Mouse (Mus musculus): ENCODE measurements around the gene Npas4. TPM values are rescaled to one million over a fixed set of nuclear protein-coding genes. Genes with fewer than 3 reads are reported as not detected.
A peak's percentile ranks its signal among the peaks of the same experiment; 100 is the strongest.
"Not testable (repeated sequence)": the region's sequence is repeated elsewhere in the genome, so short reads cannot be mapped to it uniquely, and the experiment has no call there.

Npas4 gene
- polyA plus RNA-seq, 1 experiment, result not detected

- Histone ChIP-seq H3K27ac (replicated peaks; ENCODE audit: low read depth, low read length) (no peak overlapping the region), H3K4me1 (ENCODE audit: control insufficient read depth, insufficient read depth, insufficient read length, low read length) (no peaks in the 10 kb centered on the region), H3K4me3 (ENCODE audit: insufficient read depth, low read depth, low read length) (no peak overlapping the region)
These were observed 23.0 kb upstream of the Npas4 start for GRCm38 (mm10) chr19:5013138-5013537.

- no peaks in the 10 kb centered on the region for H3K4me1 ChIP-seq (ENCODE audit: control insufficient read depth, insufficient read depth, insufficient read length, low read length)
- no peak overlapping the region for H3K4me3 ChIP-seq (ENCODE audit: insufficient read depth, low read depth, low read length)
- H3K27ac ChIP-seq (replicated peaks; ENCODE audit: low read depth, low read length), result no peak overlapping the region
These were observed 14.8 kb upstream of the Npas4 start for GRCm38 (mm10) chr19:5004925-5005324.

GRCm38 (mm10) chr19:5003644-5004043 is 13.5 kb upstream of the Npas4 start:
- not testable (repeated sequence) for H3K27ac ChIP-seq (replicated peaks; ENCODE audit: low read depth, low read length); H3K4me3 ChIP-seq (ENCODE audit: insufficient read depth, low read depth, low read length); H3K4me1 ChIP-seq (ENCODE audit: control insufficient read depth, insufficient read depth, insufficient read length, low read length)

DNA sequence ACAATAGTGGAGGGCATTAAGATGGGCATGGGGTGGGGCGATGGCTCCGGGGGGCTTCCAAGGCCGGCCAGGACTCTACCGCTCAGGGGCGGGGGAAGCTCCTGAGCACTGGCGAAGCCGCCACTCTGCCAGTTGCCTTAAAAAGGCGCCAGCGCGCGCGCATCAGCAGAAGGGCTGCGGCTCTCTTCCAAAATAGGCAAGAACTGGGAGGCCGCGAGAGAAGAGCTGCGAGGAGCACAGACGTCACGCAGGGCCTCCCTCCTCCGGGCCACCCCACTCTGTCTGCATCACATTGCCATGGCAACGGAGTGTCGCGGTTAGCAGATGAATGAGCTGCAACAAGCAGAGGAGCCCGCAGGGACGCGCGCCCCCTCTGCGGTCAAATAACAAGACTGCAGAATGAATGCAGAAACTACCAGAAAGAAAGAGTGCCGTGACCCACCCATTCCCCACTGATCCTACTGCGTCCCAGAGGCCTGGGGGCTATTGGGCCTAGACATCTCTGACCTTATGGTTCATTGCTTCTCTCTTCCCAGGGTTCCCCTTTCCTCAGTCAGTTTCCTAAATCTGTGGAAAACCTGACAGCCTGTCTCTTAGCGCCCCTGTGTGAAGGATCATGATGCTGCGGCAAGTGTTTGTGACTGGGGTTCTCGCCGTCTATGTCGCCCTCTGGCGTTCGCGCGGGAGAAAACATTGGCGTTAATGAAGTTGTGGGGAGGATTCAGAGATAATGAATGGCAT is 11.7 kb upstream of the Npas4 start:
- no peak overlapping the region for H3K4me3 ChIP-seq (ENCODE audit: insufficient read depth, low read depth, low read length)
- no peak overlapping the region for H3K27ac ChIP-seq (replicated peaks; ENCODE audit: low read depth, low read length)
- no peaks in the 10 kb centered on the region for H3K4me1 ChIP-seq (ENCODE audit: control insufficient read depth, insufficient read depth, insufficient read length, low read length)

GRCm38 (mm10) chr19:4999445-5000140 is 9.5 kb upstream of the Npas4 start:
- Histone ChIP-seq H3K4me1 (ENCODE audit: control insufficient read depth, insufficient read depth, insufficient read length, low read length) (no peaks in the 10 kb centered on the region), H3K27ac (replicated peaks; ENCODE audit: low read depth, low read length) (no peak overlapping the region), H3K4me3 (ENCODE audit: insufficient read depth, low read depth, low read length) (no peak overlapping the region)

- Histone ChIP-seq H3K27ac (replicated peaks; ENCODE audit: low read depth, low read length) (no peak overlapping the region), H3K4me1 (ENCODE audit: control insufficient read depth, insufficient read depth, insufficient read length, low read length) (0 out of 2 replicates have a peak, but pooled peaks cover 3% of the 10 kb centered on the region), H3K4me3 (ENCODE audit: insufficient read depth, low read depth, low read length) (no peak overlapping the region)
These were observed 3.9 kb upstream of the Npas4 start for GRCm38 (mm10) chr19:4994043-4994442.

DNA sequence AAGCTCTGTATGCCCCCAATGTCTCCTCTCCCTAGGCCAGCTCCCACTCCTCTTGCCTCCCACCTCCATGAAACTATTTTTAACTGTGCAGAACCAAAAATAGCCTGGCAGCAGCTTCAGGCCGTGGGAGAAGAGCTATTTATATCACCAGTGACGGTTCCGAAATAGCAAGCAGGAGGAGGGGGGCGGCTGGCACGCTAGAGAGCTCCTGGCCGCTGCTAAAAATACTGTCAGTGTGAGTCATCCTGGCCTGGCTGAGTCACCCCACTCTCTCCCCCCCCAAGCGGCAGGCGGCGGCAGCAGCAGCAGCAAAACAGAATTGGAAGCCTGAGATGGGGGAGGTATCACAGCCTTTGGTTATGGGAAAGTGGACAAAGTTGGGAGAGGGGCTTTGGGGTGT is 2.8 kb upstream of the Npas4 start:
- no peak overlapping the region for H3K27ac ChIP-seq (replicated peaks; ENCODE audit: low read depth, low read length)
- H3K4me3 ChIP-seq (ENCODE audit: insufficient read depth, low read depth, low read length), result no peak overlapping the region
- 0 out of 2 replicates have a peak, but pooled peaks cover 3% of the 10 kb centered on the region for H3K4me1 ChIP-seq (ENCODE audit: control insufficient read depth, insufficient read depth, insufficient read length, low read length)

DNA sequence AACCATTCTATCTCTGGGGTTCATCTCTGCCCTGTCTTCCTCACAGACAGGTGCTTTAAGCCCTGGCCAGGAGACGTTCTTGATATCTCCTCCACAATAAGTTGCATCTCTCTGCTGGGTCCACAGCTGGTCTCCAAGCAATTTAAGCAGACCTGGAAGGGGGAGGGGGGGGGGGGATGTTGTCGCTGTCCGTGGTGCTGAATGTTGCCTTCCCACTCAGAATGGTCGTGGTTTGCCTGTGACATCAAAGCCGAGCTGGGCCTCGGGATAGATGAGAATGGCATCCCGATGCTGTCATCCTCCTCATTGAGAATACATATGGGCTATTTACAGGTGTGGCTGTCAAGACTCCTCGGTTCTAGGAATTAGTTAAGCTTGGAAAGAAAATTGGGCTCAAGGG is 2.3 kb upstream of the Npas4 start:
- no peak overlapping the region for H3K27ac ChIP-seq (replicated peaks; ENCODE audit: low read depth, low read length)
- H3K4me1 ChIP-seq (ENCODE audit: control insufficient read depth, insufficient read depth, insufficient read length, low read length), result 0 out of 2 replicates have a peak, but pooled peaks cover 3% of the 10 kb centered on the region
- no peak overlapping the region for H3K4me3 ChIP-seq (ENCODE audit: insufficient read depth, low read depth, low read length)

DNA sequence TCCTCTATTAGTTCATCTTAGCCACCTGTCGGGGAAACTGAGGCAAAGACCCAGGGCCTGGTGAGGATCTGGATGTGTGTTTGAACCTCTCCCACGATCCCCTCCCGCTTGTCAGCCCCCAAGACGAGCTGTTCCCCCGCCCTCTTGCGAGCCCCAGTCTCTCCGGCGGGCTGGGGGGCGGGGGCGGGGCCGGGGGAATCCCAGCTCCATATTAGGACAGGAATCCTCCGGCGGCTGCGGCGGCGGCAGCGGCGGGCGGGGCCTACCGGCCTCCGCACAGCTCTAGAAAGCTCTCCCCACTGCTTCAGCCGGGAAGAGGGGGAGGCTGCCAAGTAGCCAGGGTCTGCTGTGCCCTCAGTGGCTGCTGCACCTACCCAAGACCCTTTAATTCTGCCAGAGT is 600 bp upstream of the Npas4 start:
- Histone ChIP-seq H3K4me3 (ENCODE audit: insufficient read depth, low read depth, low read length) (no peak overlapping the region), H3K27ac (replicated peaks; ENCODE audit: low read depth, low read length) (no peak overlapping the region), H3K4me1 (ENCODE audit: control insufficient read depth, insufficient read depth, insufficient read length, low read length) (0 out of 2 replicates have a peak, but pooled peaks cover 3% of the 10 kb centered on the region)

DNA sequence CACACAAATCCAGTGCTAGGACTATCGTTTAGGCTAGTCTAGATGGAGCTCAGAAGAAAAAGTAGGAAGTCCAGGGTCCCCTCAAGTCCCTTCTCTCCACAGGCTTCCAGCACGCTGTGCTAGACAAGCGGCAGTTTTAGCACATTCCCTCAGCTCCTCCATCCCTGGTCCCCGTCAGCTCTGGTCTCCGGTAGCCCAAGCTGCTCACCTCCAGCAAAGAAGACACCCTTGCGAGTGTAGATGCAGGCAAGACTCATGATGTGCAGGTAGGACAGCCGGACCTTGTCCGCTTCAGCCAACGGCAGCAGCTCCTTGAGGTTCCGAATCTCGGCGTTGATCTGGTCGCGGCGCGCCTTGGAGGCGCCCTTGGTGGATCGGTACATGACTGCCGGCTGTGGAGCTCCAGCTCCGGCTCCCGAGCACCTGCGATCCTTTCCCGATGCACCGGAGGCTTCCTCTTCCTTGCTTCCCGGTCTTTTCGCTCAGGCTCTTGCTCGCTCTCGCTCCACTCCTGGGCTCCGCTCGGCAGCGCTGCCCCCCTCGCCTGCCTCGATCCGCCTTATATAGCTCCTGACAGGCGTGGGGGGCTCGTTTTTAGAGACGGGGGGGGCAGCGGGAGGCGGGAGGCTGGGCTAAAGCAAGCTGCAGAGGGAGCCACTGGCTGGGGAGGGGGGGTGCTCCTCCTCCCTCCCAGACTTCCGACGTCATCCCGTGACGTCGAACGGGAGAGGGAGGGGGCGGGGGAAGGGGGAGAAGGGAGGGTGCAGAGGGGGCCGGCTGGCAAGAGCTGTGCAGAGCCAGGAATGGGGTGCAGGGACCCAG is 471 bp downstream of the Npas4 start:
- 0 out of 2 replicates have a peak, but pooled peaks cover 3% of the 10 kb centered on the region for H3K4me1 ChIP-seq (ENCODE audit: control insufficient read depth, insufficient read depth, insufficient read length, low read length)
- H3K27ac ChIP-seq (replicated peaks; ENCODE audit: low read depth, low read length), result no peak overlapping the region
- no peak overlapping the region for H3K4me3 ChIP-seq (ENCODE audit: insufficient read depth, low read depth, low read length)

GRCm38 (mm10) chr19:4989013-4989412 is 1.1 kb downstream of the Npas4 start:
- Histone ChIP-seq H3K27ac (replicated peaks; ENCODE audit: low read depth, low read length) (no peak overlapping the region), H3K4me1 (ENCODE audit: control insufficient read depth, insufficient read depth, insufficient read length, low read length) (0 out of 2 replicates have a peak, but pooled peaks cover 3% of the 10 kb centered on the region), H3K4me3 (ENCODE audit: insufficient read depth, low read depth, low read length) (no peak overlapping the region)

GRCm38 (mm10) chr19:4981767-4982166 is 8.3 kb downstream of the Npas4 start:
- no peak overlapping the region for H3K4me3 ChIP-seq (ENCODE audit: insufficient read depth, low read depth, low read length)
- no peaks in the 10 kb centered on the region for H3K4me1 ChIP-seq (ENCODE audit: control insufficient read depth, insufficient read depth, insufficient read length, low read length)
- H3K27ac ChIP-seq (replicated peaks; ENCODE audit: low read depth, low read length), result no peak overlapping the region

- no peaks in the 10 kb centered on the region for H3K4me1 ChIP-seq (ENCODE audit: control insufficient read depth, insufficient read depth, insufficient read length, low read length)
- no peak overlapping the region for H3K27ac ChIP-seq (replicated peaks; ENCODE audit: low read depth, low read length)
- H3K4me3 ChIP-seq (ENCODE audit: insufficient read depth, low read depth, low read length), result no peak overlapping the region
These were observed 21.9 kb downstream of the Npas4 start for GRCm38 (mm10) chr19:4968236-4968635.

DNA sequence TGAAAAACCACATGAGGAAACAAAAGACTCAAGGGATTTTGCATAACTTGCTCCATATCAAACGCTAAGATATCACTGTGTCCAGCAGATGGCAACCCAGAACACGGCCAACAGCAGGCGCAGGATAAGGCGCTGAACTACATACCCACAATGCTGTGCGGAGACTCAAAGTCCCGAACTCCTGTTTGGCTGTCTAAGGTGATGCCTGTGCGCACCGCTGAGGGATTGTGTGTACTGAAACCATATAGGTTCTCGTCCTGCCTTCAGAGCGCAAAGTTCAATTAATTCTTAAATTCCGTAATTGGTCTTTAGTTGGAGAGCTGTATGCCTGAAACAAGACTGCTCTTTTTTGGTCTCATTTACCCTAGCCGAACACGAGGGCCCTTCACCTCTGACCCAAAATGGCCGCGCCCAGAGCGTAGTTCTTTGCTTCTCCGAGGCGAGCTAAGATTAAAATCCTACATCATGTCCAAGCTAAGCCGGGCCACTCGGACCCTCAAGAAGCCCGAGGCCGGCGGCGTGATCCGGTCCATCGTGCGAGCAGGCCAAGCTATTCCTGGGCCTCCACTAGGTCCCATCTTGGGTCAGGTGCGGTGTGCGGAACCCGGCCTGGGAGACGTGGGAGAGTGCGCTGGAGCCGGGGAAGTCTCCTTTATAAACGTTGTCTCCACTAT is 28.1 kb downstream of the Npas4 start, which contains the start of gene Mrpl11:
TSS of gene Mrpl11 (plus strand) at position 220 of the 674 bp plus-strand sequence.
- peak within 1 kb of the TSS; percentile 83 for H3K4me3 ChIP-seq (ENCODE audit: insufficient read depth, low read depth, low read length)
- H3K27ac ChIP-seq (replicated peaks; ENCODE audit: low read depth, low read length), result peak within 1 kb of the TSS; percentile 95
- H3K4me1 ChIP-seq (ENCODE audit: control insufficient read depth, insufficient read depth, insufficient read length, low read length), result no peaks in the 10 kb centered on the region

DNA sequence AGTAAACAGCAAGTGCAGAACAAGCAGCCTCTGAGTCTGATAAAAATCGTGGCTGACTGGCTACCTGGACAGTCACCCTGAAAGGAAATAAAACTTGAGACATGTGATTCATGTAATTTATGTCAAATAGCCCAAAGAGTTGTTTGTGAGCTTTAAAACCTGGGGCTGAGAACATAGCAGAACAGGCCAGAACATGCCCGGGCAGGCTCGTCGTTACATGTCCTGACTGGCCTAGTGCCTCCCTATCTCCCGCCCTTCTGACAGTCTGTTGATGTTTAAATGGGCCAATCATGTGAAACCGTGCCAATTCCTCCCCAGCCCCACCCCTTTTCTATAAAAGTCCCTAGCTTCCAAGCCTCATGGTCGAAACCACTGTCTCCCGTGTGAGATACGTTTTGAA is 41.5 kb downstream of the Npas4 start:
- not testable (repeated sequence) for H3K27ac ChIP-seq (replicated peaks; ENCODE audit: low read depth, low read length); H3K4me3 ChIP-seq (ENCODE audit: insufficient read depth, low read depth, low read length); H3K4me1 ChIP-seq (ENCODE audit: control insufficient read depth, insufficient read depth, insufficient read length, low read length)
